Mouse (Mus musculus): ENCODE measurements around the gene Mpeg1. TPM values are rescaled to one million over a fixed set of nuclear protein-coding genes. Genes with fewer than 3 reads are reported as not detected.

Gene Mpeg1
- polyA plus RNA-seq, 1 experiment from 2014 or later, result 0.81 TPM

- H3K27ac ChIP-seq (ENCODE audit: low read depth, low read length), result no peak overlapping the region
- no peak for DNase-seq (ENCODE audit: low spot score)
- H3K36me3 ChIP-seq (ENCODE audit: control insufficient read depth, insufficient read depth, low read length), result no peaks in the 10 kb centered on the region
- no peak for ATAC-seq (replicated peaks; ENCODE audit: low FRiP score)
- WGBS, result 71% methylated on average over 4 of the region's 4 CpGs
- H3K4me1 ChIP-seq (replicated peaks; ENCODE audit: control insufficient read depth, insufficient read depth, low read length), result no peaks in the 10 kb centered on the region
- no peaks in the 10 kb centered on the region for H3K27me3 ChIP-seq (replicated peaks; ENCODE audit: control insufficient read depth, insufficient read depth, low read length)
- H3K4me2 ChIP-seq, result no peak overlapping the region
- H3K4me3 ChIP-seq (ENCODE audit: low read depth, low read length), result no peak overlapping the region
- H3K9ac ChIP-seq (ENCODE audit: low read depth, low read length), result no peak overlapping the region
- no peaks in the 10 kb centered on the region for H3K9me3 ChIP-seq (ENCODE audit: control insufficient read depth, low read length)
Observed at GRCm38 (mm10) chr19:12435011-12435416, 25.6 kb upstream of the Mpeg1 start.

- Histone ChIP-seq H3K9me3 (ENCODE audit: control insufficient read depth, low read length) (no peaks in the 10 kb centered on the region), H3K27ac (ENCODE audit: low read depth, low read length) (no peak overlapping the region), H3K4me2 (no peak overlapping the region), H3K9ac (ENCODE audit: low read depth, low read length) (no peak overlapping the region), H3K4me1 (replicated peaks; ENCODE audit: control insufficient read depth, insufficient read depth, low read length) (no peaks in the 10 kb centered on the region), H3K4me3 (ENCODE audit: low read depth, low read length) (no peak overlapping the region), H3K27me3 (replicated peaks; ENCODE audit: control insufficient read depth, insufficient read depth, low read length) (no peaks in the 10 kb centered on the region), H3K36me3 (ENCODE audit: control insufficient read depth, insufficient read depth, low read length) (no peaks in the 10 kb centered on the region)
- ATAC-seq (replicated peaks; ENCODE audit: low FRiP score) (no peak), DNase-seq (ENCODE audit: low spot score) (no peak)
- 59% methylated on average over 4 of the region's 4 CpGs for WGBS
Observed at GRCm38 (mm10) chr19:12435750-12436524, 24.6 kb upstream of the Mpeg1 start.

GRCm38 (mm10) chr19:12439581-12439980, 21.0 kb upstream of the Mpeg1 start:
- WGBS, result 42% methylated on average over 1 of the region's 1 CpGs
- no peaks in the 10 kb centered on the region for H3K36me3 ChIP-seq (ENCODE audit: control insufficient read depth, insufficient read depth, low read length)
- no peak overlapping the region for H3K4me2 ChIP-seq
- DNase-seq (ENCODE audit: low spot score) (no peak), ATAC-seq (replicated peaks; ENCODE audit: low FRiP score) (no peak)
- H3K9me3 ChIP-seq (ENCODE audit: control insufficient read depth, low read length), result no peaks in the 10 kb centered on the region
- H3K9ac ChIP-seq (ENCODE audit: low read depth, low read length), result no peak overlapping the region
- H3K27ac ChIP-seq (ENCODE audit: low read depth, low read length), result no peak overlapping the region
- no peaks in the 10 kb centered on the region for H3K4me1 ChIP-seq (replicated peaks; ENCODE audit: control insufficient read depth, insufficient read depth, low read length)
- H3K27me3 ChIP-seq (replicated peaks; ENCODE audit: control insufficient read depth, insufficient read depth, low read length), result no peaks in the 10 kb centered on the region
- no peak overlapping the region for H3K4me3 ChIP-seq (ENCODE audit: low read depth, low read length)

GRCm38 (mm10) chr19:12440103-12440725, 20.4 kb upstream of the Mpeg1 start:
- Histone ChIP-seq H3K27me3 (replicated peaks; ENCODE audit: control insufficient read depth, insufficient read depth, low read length) (no peaks in the 10 kb centered on the region), H3K9ac (ENCODE audit: low read depth, low read length) (no peak overlapping the region), H3K36me3 (ENCODE audit: control insufficient read depth, insufficient read depth, low read length) (no peaks in the 10 kb centered on the region), H3K9me3 (ENCODE audit: control insufficient read depth, low read length) (no peaks in the 10 kb centered on the region), H3K4me2 (no peak overlapping the region), H3K27ac (ENCODE audit: low read depth, low read length) (no peak overlapping the region), H3K4me1 (replicated peaks; ENCODE audit: control insufficient read depth, insufficient read depth, low read length) (no peaks in the 10 kb centered on the region), H3K4me3 (ENCODE audit: low read depth, low read length) (no peak overlapping the region)
- 52% methylated on average over 5 of the region's 5 CpGs for WGBS
- DNase-seq (ENCODE audit: low spot score) (no peak), ATAC-seq (replicated peaks; ENCODE audit: low FRiP score) (no peak)

- H3K4me2 ChIP-seq, result no peak overlapping the region
- H3K27me3 ChIP-seq (replicated peaks; ENCODE audit: control insufficient read depth, insufficient read depth, low read length), result no peaks in the 10 kb centered on the region
- DNase-seq (ENCODE audit: low spot score) (no peak), ATAC-seq (replicated peaks; ENCODE audit: low FRiP score) (peak; percentile 20; the same call in 1 of the 2 replicates)
- H3K36me3 ChIP-seq (ENCODE audit: control insufficient read depth, insufficient read depth, low read length), result no peaks in the 10 kb centered on the region
- no peak overlapping the region for H3K9ac ChIP-seq (ENCODE audit: low read depth, low read length)
- no peak overlapping the region for H3K27ac ChIP-seq (ENCODE audit: low read depth, low read length)
- H3K9me3 ChIP-seq (ENCODE audit: control insufficient read depth, low read length), result no peaks in the 10 kb centered on the region
- H3K4me1 ChIP-seq (replicated peaks; ENCODE audit: control insufficient read depth, insufficient read depth, low read length), result no peaks in the 10 kb centered on the region
- no peak overlapping the region for H3K4me3 ChIP-seq (ENCODE audit: low read depth, low read length)
- WGBS, result 53% methylated on average over 4 of the region's 4 CpGs
Observed at GRCm38 (mm10) chr19:12442560-12442959, 18.0 kb upstream of the Mpeg1 start.

- H3K36me3 ChIP-seq (ENCODE audit: control insufficient read depth, insufficient read depth, low read length), result no peaks in the 10 kb centered on the region
- no peak overlapping the region for H3K4me2 ChIP-seq
- ATAC-seq (replicated peaks; ENCODE audit: low FRiP score) (no peak), DNase-seq (ENCODE audit: low spot score) (no peak)
- H3K9me3 ChIP-seq (ENCODE audit: control insufficient read depth, low read length), result no peaks in the 10 kb centered on the region
- H3K27ac ChIP-seq (ENCODE audit: low read depth, low read length), result no peak overlapping the region
- no peak overlapping the region for H3K9ac ChIP-seq (ENCODE audit: low read depth, low read length)
- no peaks in the 10 kb centered on the region for H3K4me1 ChIP-seq (replicated peaks; ENCODE audit: control insufficient read depth, insufficient read depth, low read length)
- 64% methylated on average over 3 of the region's 3 CpGs for WGBS
- no peaks in the 10 kb centered on the region for H3K27me3 ChIP-seq (replicated peaks; ENCODE audit: control insufficient read depth, insufficient read depth, low read length)
- no peak overlapping the region for H3K4me3 ChIP-seq (ENCODE audit: low read depth, low read length)
Observed at GRCm38 (mm10) chr19:12445014-12445413, 15.6 kb upstream of the Mpeg1 start.

- DNase-seq (ENCODE audit: low spot score), result no peak
- no peak overlapping the region for H3K27ac ChIP-seq (ENCODE audit: low read depth, low read length)
- ATAC-seq (replicated peaks; ENCODE audit: low FRiP score), result no peak
- no peaks in the 10 kb centered on the region for H3K9me3 ChIP-seq (ENCODE audit: control insufficient read depth, low read length)
- H3K4me1 ChIP-seq (replicated peaks; ENCODE audit: control insufficient read depth, insufficient read depth, low read length), result no peaks in the 10 kb centered on the region
- no peak overlapping the region for H3K4me3 ChIP-seq (ENCODE audit: low read depth, low read length)
- H3K36me3 ChIP-seq (ENCODE audit: control insufficient read depth, insufficient read depth, low read length), result no peaks in the 10 kb centered on the region
- no peaks in the 10 kb centered on the region for H3K27me3 ChIP-seq (replicated peaks; ENCODE audit: control insufficient read depth, insufficient read depth, low read length)
- H3K9ac ChIP-seq (ENCODE audit: low read depth, low read length), result no peak overlapping the region
- WGBS, result 73% methylated on average over 12 of the region's 12 CpGs
- H3K4me2 ChIP-seq, result no peak overlapping the region
Observed at GRCm38 (mm10) chr19:12457401-12458066, 3.0 kb upstream of the Mpeg1 start.

GRCm38 (mm10) chr19:12459516-12459915, 1.1 kb upstream of the Mpeg1 start:
- Histone ChIP-seq H3K36me3 (ENCODE audit: control insufficient read depth, insufficient read depth, low read length) (no peaks in the 10 kb centered on the region), H3K4me1 (replicated peaks; ENCODE audit: control insufficient read depth, insufficient read depth, low read length) (no peaks in the 10 kb centered on the region), H3K27ac (ENCODE audit: low read depth, low read length) (no peak overlapping the region), H3K4me3 (ENCODE audit: low read depth, low read length) (no peak overlapping the region), H3K9me3 (ENCODE audit: control insufficient read depth, low read length) (no peaks in the 10 kb centered on the region), H3K4me2 (no peak overlapping the region), H3K27me3 (replicated peaks; ENCODE audit: control insufficient read depth, insufficient read depth, low read length) (no peaks in the 10 kb centered on the region), H3K9ac (ENCODE audit: low read depth, low read length) (no peak overlapping the region)
- DNase-seq (ENCODE audit: low spot score), result no peak
- 79% methylated on average over 4 of the region's 4 CpGs for WGBS
- no peak for ATAC-seq (replicated peaks; ENCODE audit: low FRiP score)

Data from liver, embryonic 11.5 days (tissue).